Mouse (Mus musculus): Measurements from ENCODE around the gene Zfp248. TPM values are rescaled to one million over a fixed set of nuclear protein-coding genes. Genes with fewer than 3 reads are reported as not detected.

Zfp248 gene
- 1.9 and 3.3 TPM in 2 replicates for total RNA-seq (2015)
- 1.3 and 2.0 TPM in 2 replicates for total RNA-seq (2017)

DNA sequence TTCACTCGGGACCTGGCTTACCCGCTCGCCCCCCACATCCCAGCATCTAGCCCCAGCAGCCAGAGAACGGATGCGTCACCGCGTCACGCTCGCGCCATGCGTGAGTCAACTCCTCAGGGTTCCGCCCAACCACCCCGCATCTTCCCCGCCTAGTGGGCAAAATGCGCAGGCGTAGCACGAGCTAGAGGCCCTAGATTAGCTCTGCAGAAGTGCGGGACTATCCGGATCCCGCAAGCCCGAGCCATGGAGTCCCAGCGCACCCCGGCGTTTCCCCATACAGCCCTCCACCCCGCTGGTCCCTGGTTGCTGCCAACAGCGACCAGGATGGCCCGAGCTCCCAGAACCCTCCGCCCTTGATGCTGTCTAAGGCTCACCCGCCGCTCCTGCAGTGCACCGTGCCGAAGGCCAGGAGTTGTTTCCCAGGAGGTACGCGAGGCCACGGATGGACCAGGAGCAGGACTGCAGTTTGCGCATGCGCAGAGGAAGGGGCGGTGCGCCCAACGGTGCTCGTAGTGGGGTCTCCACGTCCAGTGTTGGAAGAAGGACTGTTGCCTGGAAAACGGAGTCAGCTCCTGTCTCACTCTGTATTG is at the start of gene Zfp248:
TSS of gene Zfp248 (minus strand) at position 487 of the 590 bp plus-strand sequence.
- peak; percentile 98 for ATAC-seq (replicated peaks; ENCODE audit: poor library complexity)

DNA sequence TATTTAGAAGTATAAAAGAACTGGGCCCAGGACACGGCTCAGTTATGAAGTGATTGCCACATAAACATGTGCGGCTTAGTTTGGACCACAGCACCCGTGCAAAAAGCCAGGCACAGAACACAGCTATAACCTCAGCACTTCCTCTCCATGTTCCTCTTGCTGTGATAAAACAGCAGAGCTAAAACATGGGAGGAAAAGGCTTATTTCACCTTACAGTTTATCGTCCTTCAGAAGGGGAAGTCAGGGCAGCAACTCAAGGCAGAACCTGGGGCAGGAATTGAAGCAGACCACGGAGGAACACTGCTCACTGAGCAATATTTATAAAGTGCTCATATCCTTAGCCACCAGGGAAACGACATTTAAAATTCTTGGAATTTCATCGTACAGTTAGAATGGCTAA is 43.7 kb upstream of the Zfp248 start:
- ATAC-seq (replicated peaks; ENCODE audit: poor library complexity), result no peak

DNA sequence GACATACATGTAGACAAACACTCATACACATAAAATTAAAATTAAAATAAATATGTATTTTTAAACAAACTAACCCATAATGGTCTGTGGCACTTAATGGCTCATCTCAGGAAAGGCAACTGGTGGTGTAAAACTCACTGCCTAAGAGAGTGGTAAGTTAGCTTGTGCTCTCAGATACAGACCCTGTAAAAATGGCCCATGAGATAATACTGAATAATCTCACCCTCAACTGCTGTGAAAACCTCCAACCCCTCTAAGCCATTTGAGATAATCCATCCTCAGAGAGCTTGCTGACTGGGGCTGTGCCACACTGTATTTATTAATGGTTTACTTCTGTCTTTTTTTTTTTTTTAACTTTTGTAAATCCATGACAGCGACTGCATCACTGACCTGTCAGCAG is 26.8 kb upstream of the Zfp248 start:
- no peak for ATAC-seq (replicated peaks; ENCODE audit: poor library complexity)

DNA sequence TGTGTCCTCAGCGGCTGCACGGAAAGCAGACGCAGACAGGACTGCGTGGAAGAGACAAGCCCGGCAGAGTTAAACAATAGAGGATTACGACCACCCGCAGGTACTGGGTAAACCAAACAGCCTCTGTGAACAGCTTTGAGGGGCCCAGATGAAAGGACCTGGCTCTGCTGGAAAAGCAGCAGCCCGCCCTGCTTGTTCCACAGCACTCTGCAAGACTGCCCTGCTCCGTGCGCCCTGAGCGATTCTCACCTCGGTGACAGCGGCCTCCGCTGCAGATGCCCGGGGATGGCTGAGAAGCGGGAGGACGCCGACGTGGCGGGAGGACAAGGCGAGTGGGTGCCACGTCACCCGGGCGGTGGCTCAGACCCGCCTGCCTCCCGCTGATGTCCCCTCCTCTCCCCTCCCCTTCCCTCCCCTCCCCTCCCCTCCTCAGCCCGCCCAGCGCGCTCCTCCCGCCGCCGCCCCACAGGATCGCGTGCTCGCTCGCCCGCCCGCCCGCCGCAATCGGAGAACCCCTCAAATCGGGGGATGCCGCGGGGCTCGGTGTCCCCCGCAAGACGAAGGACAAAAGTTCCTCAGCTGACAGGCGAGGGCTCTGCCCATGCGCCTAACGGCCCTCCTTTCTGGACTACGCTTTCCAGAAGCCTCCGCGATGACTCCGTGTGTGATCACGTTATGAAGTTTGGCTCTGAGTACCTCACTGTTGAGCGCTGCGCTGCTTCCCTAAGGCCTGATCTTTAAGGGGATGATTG is 23.8 kb upstream of the Zfp248 start, which contains the start of gene Zfp9:
TSS of gene Zfp9 (minus strand) at position 364 of the 752 bp plus-strand sequence.
- peak; percentile 94 for ATAC-seq (replicated peaks; ENCODE audit: poor library complexity)

DNA sequence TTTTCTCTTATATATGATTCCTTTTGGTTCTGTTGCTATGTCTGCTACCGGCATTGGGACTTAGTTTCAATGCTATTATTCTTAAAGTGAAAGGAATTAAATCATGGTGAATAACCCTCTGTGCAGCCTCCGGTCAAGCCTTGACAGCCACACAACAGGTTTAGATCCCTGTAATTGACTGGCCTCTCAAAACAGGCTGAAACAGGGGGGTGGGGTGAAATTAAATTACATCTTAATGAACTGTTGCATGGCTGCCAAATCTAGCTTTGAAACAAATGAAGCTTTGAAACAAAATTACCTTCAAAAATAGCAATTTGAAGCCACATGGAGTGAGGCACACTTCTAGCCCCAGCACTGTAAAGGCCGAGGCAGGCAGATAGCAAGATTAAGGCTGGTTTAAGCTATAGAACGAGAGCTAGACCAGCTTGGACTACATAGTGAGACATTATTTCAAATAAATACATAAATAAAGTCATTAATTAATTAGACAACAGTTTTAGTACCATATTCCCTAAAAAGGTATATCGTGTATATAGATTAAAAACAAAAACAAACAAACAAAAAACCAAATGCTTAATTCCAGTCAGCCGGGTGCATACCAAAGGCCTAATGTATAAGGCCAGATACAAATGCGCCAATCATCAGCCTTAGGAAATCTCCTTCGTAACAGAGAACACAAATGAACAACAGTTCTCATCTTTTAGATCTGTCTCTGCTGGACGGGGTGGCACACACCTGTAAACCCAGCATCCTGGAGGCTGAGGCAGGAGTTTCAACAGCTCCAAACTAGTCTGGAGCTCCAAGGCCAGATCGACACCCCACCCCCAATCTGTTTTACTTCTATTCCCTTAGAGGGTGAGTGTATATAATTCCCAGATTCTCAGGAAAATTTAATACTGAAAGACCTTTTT is 22.8 kb upstream of the Zfp248 start:
- no peak for ATAC-seq (replicated peaks; ENCODE audit: poor library complexity)

DNA sequence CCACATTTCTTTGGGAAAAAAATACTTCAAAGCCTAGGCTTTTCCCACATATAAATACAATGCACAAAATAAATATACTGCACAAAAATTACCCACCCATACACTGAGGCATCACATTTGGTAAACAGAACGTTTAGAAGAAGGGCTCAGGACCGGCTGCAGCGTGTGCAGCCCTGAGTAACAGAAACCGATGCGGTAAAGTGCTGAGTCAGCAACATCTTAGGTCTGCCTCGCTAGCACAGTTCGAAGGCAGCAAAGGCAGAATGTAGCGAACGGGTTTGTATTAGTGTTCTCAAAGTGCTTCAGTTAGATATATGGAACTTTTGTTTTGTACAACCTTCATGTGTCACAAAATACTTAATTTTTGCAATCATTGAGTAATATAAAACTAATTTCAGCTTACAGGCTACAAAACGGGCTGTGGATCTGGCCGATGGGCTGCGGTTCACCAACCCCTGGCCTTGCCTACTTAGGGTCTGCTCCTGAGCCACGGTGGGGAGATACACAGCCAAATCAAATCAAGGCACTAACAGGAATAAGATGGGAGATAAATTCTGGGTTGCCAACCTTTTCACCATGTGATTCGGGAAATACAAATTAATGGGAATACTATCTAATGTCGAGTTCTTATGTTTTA is 6.9 kb upstream of the Zfp248 start:
- ATAC-seq (replicated peaks; ENCODE audit: poor library complexity), result no peak

DNA sequence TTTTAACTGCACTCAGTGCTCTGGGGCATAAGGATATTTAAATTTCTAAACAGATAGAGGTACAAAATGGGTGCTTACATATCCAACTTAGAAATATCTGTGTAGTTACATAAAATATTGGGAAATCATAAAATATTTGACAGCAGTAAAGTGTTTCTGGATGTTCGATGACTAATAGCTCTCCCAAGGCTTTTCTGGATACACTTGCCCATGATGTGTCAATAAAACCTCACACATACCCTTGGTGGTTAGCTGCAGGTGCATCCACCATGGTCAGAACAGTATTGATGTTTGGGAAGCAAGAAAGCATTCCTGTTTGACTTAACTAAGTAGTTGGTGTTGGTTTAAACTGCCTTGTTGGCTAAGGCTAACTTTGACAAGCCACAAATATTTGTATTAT is 2.4 kb upstream of the Zfp248 start:
- no peak for ATAC-seq (replicated peaks; ENCODE audit: poor library complexity)

DNA sequence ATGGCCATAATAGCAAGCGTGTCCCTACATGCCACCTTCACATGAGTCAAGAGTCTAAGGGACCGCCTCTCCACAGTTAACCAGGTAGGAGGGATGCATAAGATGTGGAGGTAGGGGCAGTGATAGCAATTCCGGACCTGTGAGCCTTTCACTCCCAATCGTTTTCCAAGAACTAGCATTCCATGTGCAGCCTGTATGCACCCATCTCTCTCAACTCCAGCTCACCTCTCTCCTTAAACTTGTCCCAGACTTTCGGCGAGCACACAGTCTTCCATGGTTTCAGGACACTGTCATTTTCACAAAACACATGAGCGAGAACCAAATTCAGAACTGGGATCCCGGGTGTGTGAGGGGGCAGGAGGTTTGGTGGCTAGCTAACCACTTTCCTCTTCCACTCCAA is 876 bp downstream of the Zfp248 start:
- ATAC-seq (replicated peaks; ENCODE audit: poor library complexity), result no peak

DNA sequence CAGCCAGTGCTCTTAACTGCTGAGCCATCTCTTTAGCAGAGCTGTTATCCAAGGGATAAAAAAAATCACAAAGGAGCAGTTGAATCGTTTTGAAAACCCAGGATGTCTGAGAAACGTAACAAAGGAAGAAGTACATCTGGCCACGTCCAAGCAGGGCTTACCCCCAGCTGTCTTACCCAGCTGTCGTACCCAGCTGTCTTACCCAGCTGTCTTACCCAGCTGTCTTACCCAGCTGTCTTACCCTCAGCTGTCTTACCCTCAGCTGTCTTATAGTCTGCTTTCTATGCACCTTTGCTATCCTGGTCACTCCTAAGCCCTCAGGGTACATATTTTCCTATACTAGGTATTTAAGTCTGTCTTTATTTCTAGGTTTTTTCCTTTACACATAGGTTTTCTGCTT is 23.8 kb downstream of the Zfp248 start:
- ATAC-seq (replicated peaks; ENCODE audit: poor library complexity), result no peak

DNA sequence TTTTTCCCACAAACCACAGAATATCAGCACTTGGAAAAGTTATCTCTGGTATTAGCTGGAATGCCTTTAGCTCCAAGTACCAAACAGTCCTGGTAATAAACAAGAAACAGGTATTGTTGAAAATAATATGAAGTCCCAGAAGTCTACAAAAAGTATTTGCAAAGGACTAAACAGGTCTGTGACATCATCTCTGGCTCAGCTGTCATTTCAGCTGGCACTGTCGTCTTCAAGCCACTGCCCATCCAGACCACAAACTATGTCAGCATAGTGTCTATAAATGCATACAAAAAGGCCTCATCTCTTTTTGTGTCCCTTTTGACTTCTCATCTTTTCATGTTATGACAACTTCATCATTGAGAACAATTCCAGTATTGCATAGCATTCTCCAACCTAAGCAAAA is 28.7 kb downstream of the Zfp248 start:
- no peak for ATAC-seq (replicated peaks; ENCODE audit: poor library complexity)

DNA sequence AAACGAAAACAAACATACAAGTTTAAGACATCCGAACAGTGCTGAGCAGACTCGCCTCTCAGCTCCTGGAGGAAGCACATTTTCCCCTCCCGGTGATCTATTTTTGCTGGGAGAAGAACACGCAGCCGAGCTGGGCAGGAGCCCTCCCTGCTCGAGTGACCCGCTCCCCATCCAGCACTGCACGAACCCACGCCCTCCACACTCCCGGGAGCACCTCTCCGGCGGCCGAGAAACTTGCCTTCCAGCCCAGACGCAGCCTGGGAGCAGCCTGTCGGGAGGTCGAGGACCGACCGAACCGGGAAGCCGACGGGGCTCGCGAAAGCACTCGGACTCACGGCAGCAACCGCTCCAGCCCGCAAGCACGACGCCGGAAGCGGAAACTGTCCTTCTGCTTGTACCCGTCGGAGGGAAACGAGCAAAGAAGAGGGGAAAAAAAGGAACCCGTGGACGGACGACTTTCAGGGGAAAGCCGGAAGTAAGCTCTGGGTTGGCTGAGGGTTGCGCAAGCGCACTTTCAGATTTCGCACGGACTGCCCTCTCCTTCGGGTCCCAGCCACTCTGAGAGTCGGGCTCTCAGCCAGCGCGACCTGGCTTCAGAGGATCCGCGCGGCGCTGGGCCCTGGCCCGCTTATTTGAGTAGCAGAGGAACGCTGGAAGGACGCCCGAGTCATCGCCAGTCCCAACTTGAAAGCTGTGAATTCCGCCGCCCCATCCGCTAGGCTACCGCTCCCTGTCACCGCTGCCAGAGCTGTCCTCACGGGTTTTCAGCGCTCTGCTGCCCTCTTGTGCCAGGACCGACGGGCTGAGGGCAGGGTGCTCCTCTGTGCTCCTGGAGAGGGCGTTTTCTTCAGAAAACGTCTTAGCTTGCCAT is 36.0 kb downstream of the Zfp248 start, which contains the start of gene Bms1:
TSS of gene Bms1 (minus strand) at position 425 of the 871 bp plus-strand sequence.
- ATAC-seq (replicated peaks; ENCODE audit: poor library complexity), result peak; percentile 96

DNA sequence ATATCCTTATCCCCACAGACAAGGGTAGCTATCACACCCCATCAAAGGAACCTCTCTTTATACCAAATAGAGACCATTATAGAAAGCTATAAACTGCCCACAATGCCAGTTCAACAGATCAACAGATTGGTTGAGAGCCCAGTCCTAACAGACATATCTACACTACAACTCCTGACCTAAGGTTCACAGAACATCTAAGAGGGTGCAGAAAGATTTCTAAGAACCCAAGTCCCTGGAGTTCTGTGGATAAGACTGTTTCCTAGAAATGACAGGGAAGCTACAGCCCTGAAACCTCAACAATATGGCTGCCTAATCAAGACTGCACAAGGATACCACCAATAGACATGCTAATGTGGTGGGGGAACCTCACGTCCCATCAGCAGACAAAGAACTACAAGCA is 44.9 kb downstream of the Zfp248 start:
- no peak for ATAC-seq (replicated peaks; ENCODE audit: poor library complexity)

DNA sequence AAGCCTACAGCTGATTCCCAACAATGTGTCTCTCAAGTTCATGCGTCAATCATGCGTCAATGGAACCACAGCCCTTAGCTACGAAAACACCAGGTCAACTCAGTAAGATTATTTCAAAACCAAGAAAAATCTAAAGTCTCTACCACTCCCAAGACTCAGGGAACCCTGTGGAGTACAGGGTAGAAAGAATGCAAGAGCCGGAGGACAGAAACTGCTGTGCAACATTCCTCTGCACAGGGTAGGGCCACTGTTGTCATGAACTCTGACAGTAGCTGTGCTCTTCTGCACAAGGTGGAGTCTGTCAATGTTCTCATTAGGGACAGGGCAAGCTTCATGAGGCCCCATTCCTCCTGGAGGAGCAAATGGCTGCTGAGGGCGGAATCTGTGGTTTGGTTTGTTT is 46.8 kb downstream of the Zfp248 start:
- no peak for ATAC-seq (replicated peaks; ENCODE audit: poor library complexity)

DNA sequence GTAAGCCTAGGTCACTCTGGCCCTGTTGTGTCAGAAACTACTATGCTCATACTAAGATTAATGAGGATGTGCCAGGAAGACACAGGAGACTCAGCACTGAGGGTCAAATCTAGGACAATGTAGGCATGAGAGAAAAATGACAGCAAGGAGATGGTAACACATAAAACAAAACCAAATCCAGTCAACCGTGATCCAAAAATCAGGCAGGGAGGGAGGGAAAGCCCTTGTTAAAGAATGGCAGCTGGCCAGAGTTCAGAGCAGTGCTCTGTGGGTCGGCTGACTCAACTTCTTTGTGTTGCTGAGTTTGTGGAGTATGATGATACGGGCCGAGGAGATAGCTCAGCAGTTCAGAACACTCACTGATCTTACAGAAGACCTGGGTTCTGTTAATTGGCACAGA is 48.9 kb downstream of the Zfp248 start:
- ATAC-seq (replicated peaks; ENCODE audit: poor library complexity), result no peak

DNA sequence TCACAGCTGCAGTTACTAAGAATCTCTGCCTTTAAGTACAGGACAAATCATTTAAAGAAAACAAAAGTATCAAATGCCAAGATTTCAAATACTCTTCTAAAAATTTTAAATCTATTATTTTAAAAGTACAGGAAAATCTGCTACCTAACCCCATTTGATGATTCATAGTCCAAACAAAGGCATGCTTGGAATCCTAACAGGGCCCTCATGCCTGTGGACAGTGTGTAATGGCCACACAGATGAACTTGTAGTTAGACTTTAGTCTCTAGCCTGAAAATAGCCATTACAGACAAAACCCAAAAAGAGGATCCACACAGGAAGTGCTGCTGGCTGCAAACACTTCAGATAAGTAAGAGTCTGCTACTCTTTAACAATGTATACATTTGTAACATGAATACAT is 64.6 kb downstream of the Zfp248 start:
- ATAC-seq (replicated peaks; ENCODE audit: poor library complexity), result no peak

DNA sequence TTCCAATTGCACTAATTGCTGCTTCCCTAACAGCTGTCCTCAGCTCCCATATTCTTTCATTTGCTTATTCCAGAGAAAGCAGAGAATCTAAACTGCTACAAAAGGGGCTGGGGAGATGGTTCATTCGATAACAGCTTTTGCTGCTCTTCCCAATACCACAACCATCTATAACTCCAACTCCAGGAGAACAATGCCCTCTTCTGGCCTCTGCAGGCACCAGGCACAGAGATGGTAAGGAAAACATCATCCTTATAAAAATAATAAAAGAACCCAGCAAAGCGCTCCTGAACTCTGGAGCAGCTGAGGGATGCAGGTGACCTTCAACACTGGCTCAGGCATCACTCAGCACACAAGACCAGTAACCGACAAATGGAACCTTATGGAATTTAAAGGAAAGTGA is 69.4 kb downstream of the Zfp248 start:
- no peak for ATAC-seq (replicated peaks; ENCODE audit: poor library complexity)

DNA sequence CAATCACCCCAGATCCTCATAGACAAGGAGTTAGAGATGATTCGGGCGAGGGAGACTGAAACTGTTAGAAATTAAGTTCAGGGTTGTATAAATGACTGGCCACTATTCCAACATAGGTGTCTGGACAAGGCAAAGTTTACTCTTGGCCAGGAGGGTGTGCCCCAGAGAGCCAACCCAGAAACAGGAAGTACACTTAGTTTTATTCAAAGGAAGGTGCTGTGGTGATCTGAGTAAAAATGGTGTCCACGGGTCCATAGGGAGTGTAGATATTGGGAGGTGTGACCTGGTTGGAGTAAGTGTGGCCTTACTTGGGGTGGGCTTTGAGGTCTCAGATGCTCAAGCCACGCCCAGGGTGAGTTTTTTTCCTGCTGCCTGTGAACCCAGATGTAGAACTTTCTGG is 74.1 kb downstream of the Zfp248 start:
- ATAC-seq (replicated peaks; ENCODE audit: poor library complexity), result peak; percentile 46; the same call in 1 of the 2 replicates

DNA sequence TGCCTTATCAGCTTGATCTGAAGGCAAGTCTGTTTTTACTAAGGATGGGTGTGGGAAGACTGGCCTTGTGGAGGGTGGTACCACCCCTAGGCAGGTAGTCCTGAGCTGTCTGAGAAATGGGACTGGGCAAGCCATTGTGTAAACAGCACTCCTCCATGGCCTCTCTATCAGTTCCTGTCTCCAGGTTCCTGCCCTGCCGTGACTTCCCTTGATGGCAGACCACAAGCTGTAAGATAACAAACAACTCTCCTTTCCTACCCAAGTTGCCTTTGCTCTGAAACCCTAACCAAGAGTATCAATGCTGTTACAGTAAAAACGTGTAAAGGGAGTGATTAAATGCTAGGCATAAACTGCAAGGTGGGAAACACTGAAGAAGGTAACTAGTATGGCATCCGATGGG is 74.7 kb downstream of the Zfp248 start:
- ATAC-seq (replicated peaks; ENCODE audit: poor library complexity), result no peak

DNA sequence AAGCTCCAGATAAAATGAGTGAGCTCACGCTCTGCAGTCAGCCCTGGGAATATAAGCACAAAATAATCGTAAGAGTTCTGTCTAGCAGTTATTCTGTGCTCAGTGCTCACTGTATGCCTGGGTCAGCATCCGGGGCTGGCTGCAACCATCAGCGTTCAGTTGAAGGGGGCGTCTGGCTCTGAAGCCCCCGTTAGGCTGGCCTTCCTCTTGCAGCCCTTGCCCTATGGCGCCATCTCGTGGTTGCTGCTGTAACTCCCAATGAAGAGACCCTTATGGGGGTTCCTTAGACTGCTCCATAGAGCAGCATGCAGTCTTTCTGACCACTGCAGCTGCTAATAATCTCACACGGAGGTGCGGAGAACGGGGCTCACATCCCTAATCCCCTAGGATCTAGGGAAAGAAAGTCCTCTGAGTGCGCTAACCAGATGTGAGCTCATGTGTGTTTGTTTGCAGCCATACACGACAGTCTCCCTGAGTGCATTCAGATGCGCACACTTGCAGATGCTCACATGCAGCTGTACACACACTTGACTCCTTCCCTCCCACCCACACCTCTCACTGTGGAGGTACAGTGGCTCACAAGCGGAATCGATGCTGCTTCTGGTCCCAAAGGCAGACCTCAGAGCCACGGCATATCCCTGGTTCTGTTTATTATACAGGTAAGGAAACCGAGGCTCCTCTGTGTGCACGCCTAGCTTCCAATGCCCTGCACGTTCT is 75.7 kb downstream of the Zfp248 start:
- peak; percentile 84 for ATAC-seq (replicated peaks; ENCODE audit: poor library complexity)

All from megakaryocyte progenitor cell, adult 5-6 weeks (primary cell).